Mouse (Mus musculus): ENCODE measurements at regions not wholly inside any gene's neighbourhood (a gene's known extent, or its start where the extent isn't known, plus 50 kb on each side); places are given as distances from the start of the nearest gene placed in this dataset.

DNA sequence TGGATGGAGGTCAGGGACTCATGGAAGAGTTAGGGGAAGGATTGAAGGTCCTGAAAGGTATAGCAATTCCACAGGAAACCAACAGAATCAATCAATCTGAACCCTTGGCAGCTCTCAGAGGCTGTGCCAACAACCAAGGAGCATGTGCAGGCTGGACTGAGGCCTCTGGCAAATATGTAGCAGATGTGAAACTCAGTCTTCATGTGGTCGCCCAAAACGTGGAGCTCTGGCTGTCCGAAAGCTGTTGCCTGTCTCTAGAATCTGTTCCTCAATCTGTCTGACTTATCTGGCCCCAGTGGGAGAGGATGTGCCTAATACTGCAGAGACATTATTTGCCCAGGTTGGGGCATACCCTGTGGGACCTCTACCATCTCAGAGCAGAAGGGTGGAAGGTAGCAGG lies 1095.4 kb upstream of the Sel1l start:
- TF ChIP-seq CTCF (IDR thresholded peaks at IDR 0.05; ENCODE audit: extremely low read depth, insufficient read length, insufficient replicate concordance, low read depth, low read length) (no peak), POLR2A (IDR thresholded peaks at IDR 0.05; ENCODE audit: low read depth, low read length) (no peak)
